Mouse (Mus musculus): ENCODE results near the gene Nup98. TPM values are rescaled to one million over a fixed set of nuclear protein-coding genes. Genes with fewer than 3 reads are reported as not detected.

Nup98 gene
- polyA plus RNA-seq, 1 experiment from 2014 or later, result 35.0 TPM

GRCm38 (mm10) chr7:102116579-102117331, 93.2 kb downstream of the Nup98 start, which contains the start of gene Chrna10:
Chrna10 (minus strand) TSS chr7:102116828.
- ATAC-seq (ENCODE audit: insufficient read depth, low FRiP score), result no peak
- Histone ChIP-seq H3K27me3 (ENCODE audit: control insufficient read depth, insufficient read depth, low read length) (no peaks in the 10 kb centered on the region), H3K36me3 (ENCODE audit: control insufficient read depth, insufficient read depth, low read length) (peaks cover 11% of the 10 kb centered on the region; the same call in 1 of the 2 replicates), H3K27ac (ENCODE audit: low read length) (no peak within 1 kb of the TSS), H3K4me1 (ENCODE audit: control insufficient read depth, insufficient read depth, low read length) (no peaks in the 10 kb centered on the region), H3K4me3 (replicated peaks; ENCODE audit: low read length) (no peak within 1 kb of the TSS), H3K9me3 (replicated peaks; ENCODE audit: control insufficient read depth, low read length) (no peaks in the 10 kb centered on the region), H3K4me2 (ENCODE audit: low read depth, low read length) (no peak within 1 kb of the TSS), H3K9ac (ENCODE audit: low read length) (no peak within 1 kb of the TSS)
- WGBS, result 37% methylated on average over 7 of the region's 7 CpGs

GRCm38 (mm10) chr7:102113151-102113729, 96.7 kb downstream of the Nup98 start:
- Histone ChIP-seq H3K9me3 (replicated peaks; ENCODE audit: control insufficient read depth, low read length) (no peaks in the 10 kb centered on the region), H3K36me3 (ENCODE audit: control insufficient read depth, insufficient read depth, low read length) (no peaks in the 10 kb centered on the region), H3K27me3 (ENCODE audit: control insufficient read depth, insufficient read depth, low read length) (no peaks in the 10 kb centered on the region), H3K4me1 (ENCODE audit: control insufficient read depth, insufficient read depth, low read length) (no peaks in the 10 kb centered on the region), H3K4me3 (replicated peaks; ENCODE audit: low read length) (no peak overlapping the region), H3K9ac (ENCODE audit: low read length) (no peak overlapping the region), H3K27ac (ENCODE audit: low read length) (no peak overlapping the region), H3K4me2 (ENCODE audit: low read depth, low read length) (no peak overlapping the region)
- ATAC-seq (ENCODE audit: insufficient read depth, low FRiP score), result no peak
- 71% methylated on average over 45 of the region's 45 CpGs for WGBS

DNA sequence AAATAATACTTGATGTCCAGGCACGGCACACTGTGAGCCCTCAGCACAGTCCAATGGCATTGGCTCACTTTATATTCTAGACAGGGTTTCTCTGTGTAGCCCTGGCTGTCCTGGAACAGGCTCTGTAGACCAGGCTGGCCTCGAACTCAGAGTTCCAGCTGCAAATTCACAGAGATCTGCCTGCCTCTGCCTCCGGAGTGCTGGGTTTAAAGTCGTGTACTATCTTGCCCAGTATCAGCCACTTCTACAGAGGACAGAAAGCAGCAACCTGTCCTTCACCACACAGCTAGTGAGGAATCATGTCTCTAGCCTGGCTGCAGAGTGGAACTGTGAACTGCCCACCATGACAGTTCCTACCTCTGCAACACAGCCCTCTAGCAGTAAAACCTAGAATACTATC, 100.2 kb downstream of the Nup98 start:
- Histone ChIP-seq H3K4me3 (replicated peaks; ENCODE audit: low read length) (no peak overlapping the region), H3K9ac (ENCODE audit: low read length) (no peak overlapping the region), H3K4me1 (ENCODE audit: control insufficient read depth, insufficient read depth, low read length) (peaks cover 7% of the 10 kb centered on the region; the same call in 1 of the 2 replicates), H3K4me2 (ENCODE audit: low read depth, low read length) (no peak overlapping the region), H3K27me3 (ENCODE audit: control insufficient read depth, insufficient read depth, low read length) (no peaks in the 10 kb centered on the region), H3K36me3 (ENCODE audit: control insufficient read depth, insufficient read depth, low read length) (no peaks in the 10 kb centered on the region), H3K9me3 (replicated peaks; ENCODE audit: control insufficient read depth, low read length) (no peaks in the 10 kb centered on the region), H3K27ac (ENCODE audit: low read length) (no peak overlapping the region)
- no peak for ATAC-seq (ENCODE audit: insufficient read depth, low FRiP score)
- 83% methylated on average over 4 of the region's 4 CpGs for WGBS

DNA sequence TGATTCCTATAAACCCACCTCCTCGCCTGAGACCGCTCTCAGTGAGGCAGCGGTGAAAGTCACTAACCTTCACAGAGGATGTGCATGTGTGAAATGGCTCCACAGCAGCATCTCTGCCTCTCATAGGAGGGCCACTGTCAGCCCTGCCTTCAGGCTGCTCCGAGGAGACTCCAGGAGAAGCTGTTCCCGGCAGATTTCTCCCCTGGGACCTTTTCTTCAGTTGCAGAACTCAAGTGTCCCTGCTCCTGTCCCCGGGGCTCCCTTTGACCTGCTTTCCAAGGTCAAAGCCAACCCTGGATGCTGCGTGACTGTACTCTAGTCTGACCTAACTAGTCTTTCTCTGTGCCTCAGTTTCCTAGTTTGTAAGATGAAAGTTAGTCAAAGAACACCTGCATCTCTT, 100.8 kb downstream of the Nup98 start, which contains the start of gene Art5:
TSS of gene Art5 (minus strand) at position 319 of the 400 bp plus-strand sequence.
- no peak within 1 kb of the TSS for H3K4me3 ChIP-seq (replicated peaks; ENCODE audit: low read length)
- no peaks in the 10 kb centered on the region for H3K27me3 ChIP-seq (ENCODE audit: control insufficient read depth, insufficient read depth, low read length)
- H3K36me3 ChIP-seq (ENCODE audit: control insufficient read depth, insufficient read depth, low read length), result no peaks in the 10 kb centered on the region
- H3K4me2 ChIP-seq (ENCODE audit: low read depth, low read length), result no peak within 1 kb of the TSS
- WGBS, result 74% methylated on average over 7 of the region's 7 CpGs
- H3K9me3 ChIP-seq (replicated peaks; ENCODE audit: control insufficient read depth, low read length), result no peaks in the 10 kb centered on the region
- ATAC-seq (ENCODE audit: insufficient read depth, low FRiP score), result no peak
- H3K27ac ChIP-seq (ENCODE audit: low read length), result no peak within 1 kb of the TSS
- H3K4me1 ChIP-seq (ENCODE audit: control insufficient read depth, insufficient read depth, low read length), result peaks cover 7% of the 10 kb centered on the region; the same call in 1 of the 2 replicates
- no peak within 1 kb of the TSS for H3K9ac ChIP-seq (ENCODE audit: low read length)

DNA sequence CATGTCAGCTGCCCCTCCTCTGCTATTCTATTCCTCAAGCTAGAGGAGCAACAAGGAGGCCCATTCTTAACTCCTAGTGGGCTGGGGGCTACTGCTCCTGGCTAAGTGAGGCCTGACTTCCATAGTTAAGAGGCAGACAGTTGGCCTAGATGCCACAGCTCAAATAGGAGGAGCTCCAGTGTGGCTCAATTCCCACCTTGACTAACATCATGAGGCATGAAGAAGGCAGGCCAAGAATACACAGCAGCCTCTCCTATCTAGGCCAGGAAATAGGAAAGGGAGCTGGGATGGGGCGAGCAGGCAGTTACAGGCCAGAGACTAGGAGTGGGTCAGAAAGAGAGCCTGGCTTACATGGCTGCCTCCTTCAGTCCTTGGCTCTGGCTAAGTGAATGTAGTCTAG, 101.8 kb downstream of the Nup98 start:
- no peak for ATAC-seq (ENCODE audit: insufficient read depth, low FRiP score)

GRCm38 (mm10) chr7:102106700-102107141, 103.3 kb downstream of the Nup98 start:
- ATAC-seq (ENCODE audit: insufficient read depth, low FRiP score), result 0 out of 2 replicates have a peak, but pooled peaks have one; percentile 11
- WGBS, result 14% methylated on average over 23 of the region's 23 CpGs
- no peaks in the 10 kb centered on the region for H3K9me3 ChIP-seq (replicated peaks; ENCODE audit: control insufficient read depth, low read length)
- no peaks in the 10 kb centered on the region for H3K36me3 ChIP-seq (ENCODE audit: control insufficient read depth, insufficient read depth, low read length)
- peaks cover 7% of the 10 kb centered on the region; the same call in 1 of the 2 replicates for H3K4me1 ChIP-seq (ENCODE audit: control insufficient read depth, insufficient read depth, low read length)
- no peak overlapping the region for H3K27ac ChIP-seq (ENCODE audit: low read length)
- H3K4me3 ChIP-seq (replicated peaks; ENCODE audit: low read length), result peak overlapping the region; percentile 39
- no peaks in the 10 kb centered on the region for H3K27me3 ChIP-seq (ENCODE audit: control insufficient read depth, insufficient read depth, low read length)
- peak overlapping the region; percentile 67 for H3K9ac ChIP-seq (ENCODE audit: low read length)
- H3K4me2 ChIP-seq (ENCODE audit: low read depth, low read length), result peak overlapping the region; percentile 60

More for the DNA sequence above, 101.8 kb downstream of the Nup98 start:
- Histone ChIP-seq H3K9ac (ENCODE audit: low read length) (no peak overlapping the region), H3K4me2 (ENCODE audit: low read depth, low read length) (no peak overlapping the region), H3K4me1 (ENCODE audit: control insufficient read depth, insufficient read depth, low read length) (peaks cover 7% of the 10 kb centered on the region; the same call in 1 of the 2 replicates), H3K9me3 (replicated peaks; ENCODE audit: control insufficient read depth, low read length) (no peaks in the 10 kb centered on the region), H3K36me3 (ENCODE audit: control insufficient read depth, insufficient read depth, low read length) (no peaks in the 10 kb centered on the region), H3K27ac (ENCODE audit: low read length) (no peak overlapping the region), H3K27me3 (ENCODE audit: control insufficient read depth, insufficient read depth, low read length) (no peaks in the 10 kb centered on the region), H3K4me3 (replicated peaks; ENCODE audit: low read length) (no peak overlapping the region)
- 79% methylated on average over 1 of the region's 1 CpGs for WGBS

- Histone ChIP-seq H3K27me3 (ENCODE audit: control insufficient read depth, insufficient read depth, low read length) (no peaks in the 10 kb centered on the region), H3K4me1 (ENCODE audit: control insufficient read depth, insufficient read depth, low read length) (peaks cover 13% of the 10 kb centered on the region), H3K4me3 (replicated peaks; ENCODE audit: low read length) (no peak overlapping the region), H3K4me2 (ENCODE audit: low read depth, low read length) (no peak overlapping the region), H3K27ac (ENCODE audit: low read length) (no peak overlapping the region), H3K9ac (ENCODE audit: low read length) (no peak overlapping the region), H3K36me3 (ENCODE audit: control insufficient read depth, insufficient read depth, low read length) (no peaks in the 10 kb centered on the region), H3K9me3 (replicated peaks; ENCODE audit: control insufficient read depth, low read length) (no peaks in the 10 kb centered on the region)
- no peak for ATAC-seq (ENCODE audit: insufficient read depth, low FRiP score)
- WGBS, result 50% methylated on average over 5 of the region's 5 CpGs
Measured at GRCm38 (mm10) chr7:102104126-102104525, 105.8 kb downstream of the Nup98 start.

GRCm38 (mm10) chr7:102103555-102103954, 106.4 kb downstream of the Nup98 start:
- Histone ChIP-seq H3K4me3 (replicated peaks; ENCODE audit: low read length) (no peak overlapping the region), H3K4me2 (ENCODE audit: low read depth, low read length) (no peak overlapping the region), H3K36me3 (ENCODE audit: control insufficient read depth, insufficient read depth, low read length) (no peaks in the 10 kb centered on the region), H3K27me3 (ENCODE audit: control insufficient read depth, insufficient read depth, low read length) (no peaks in the 10 kb centered on the region), H3K27ac (ENCODE audit: low read length) (no peak overlapping the region), H3K4me1 (ENCODE audit: control insufficient read depth, insufficient read depth, low read length) (peaks cover 13% of the 10 kb centered on the region), H3K9me3 (replicated peaks; ENCODE audit: control insufficient read depth, low read length) (no peaks in the 10 kb centered on the region), H3K9ac (ENCODE audit: low read length) (no peak overlapping the region)
- WGBS, result 78% methylated on average over 2 of the region's 2 CpGs
- no peak for ATAC-seq (ENCODE audit: insufficient read depth, low FRiP score)

DNA sequence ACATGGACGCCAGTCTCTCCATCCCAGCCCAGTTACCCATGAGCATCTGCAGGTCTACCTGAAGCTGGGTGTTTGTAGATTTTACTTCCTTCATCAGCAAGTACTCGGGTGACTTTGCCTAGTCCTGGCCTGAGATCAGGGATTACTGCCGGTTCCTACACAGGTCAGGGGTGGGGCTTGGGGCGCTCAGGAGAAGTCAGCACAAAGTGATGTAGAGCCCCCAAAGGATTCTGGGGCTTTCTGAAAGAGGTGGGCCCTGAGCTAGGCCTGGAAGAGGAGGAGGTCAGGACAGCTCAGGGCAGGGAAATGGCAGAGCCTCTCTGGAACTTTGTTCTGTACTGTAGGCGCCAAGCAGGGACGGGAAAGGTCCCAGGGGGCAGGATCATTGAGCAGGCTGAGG, 107.3 kb downstream of the Nup98 start:
- Histone ChIP-seq H3K36me3 (ENCODE audit: control insufficient read depth, insufficient read depth, low read length) (no peaks in the 10 kb centered on the region), H3K9ac (ENCODE audit: low read length) (no peak overlapping the region), H3K27me3 (ENCODE audit: control insufficient read depth, insufficient read depth, low read length) (no peaks in the 10 kb centered on the region), H3K4me2 (ENCODE audit: low read depth, low read length) (no peak overlapping the region), H3K4me1 (ENCODE audit: control insufficient read depth, insufficient read depth, low read length) (peaks cover 13% of the 10 kb centered on the region), H3K27ac (ENCODE audit: low read length) (no peak overlapping the region), H3K4me3 (replicated peaks; ENCODE audit: low read length) (no peak overlapping the region), H3K9me3 (replicated peaks; ENCODE audit: control insufficient read depth, low read length) (no peaks in the 10 kb centered on the region)
- ATAC-seq (ENCODE audit: insufficient read depth, low FRiP score), result no peak
- WGBS, result 44% methylated on average over 6 of the region's 6 CpGs

Measured in stomach, embryonic 16.5 days (tissue).